Mouse (Mus musculus): ENCODE measurements around the gene Itm2b.

Itm2b gene

GRCm38 (mm10) chr14:73384913-73385719 is at the start of gene Itm2b:
TSS of gene Itm2b (minus strand) at chr14:73385289.
- peak; percentile 89 for DNase-seq

GRCm38 (mm10) chr14:73433487-73433886 is 48.4 kb upstream of the Itm2b start:
- DNase-seq, result no peak

- DNase-seq, result no peak
These were observed 45.5 kb upstream of the Itm2b start for GRCm38 (mm10) chr14:73430571-73430970.

- no peak for DNase-seq
These were observed 40.5 kb upstream of the Itm2b start for GRCm38 (mm10) chr14:73425571-73426041.

- no peak for DNase-seq
These were observed 39.9 kb upstream of the Itm2b start for GRCm38 (mm10) chr14:73424961-73425360.

GRCm38 (mm10) chr14:73423542-73423941 is 38.5 kb upstream of the Itm2b start:
- no peak for DNase-seq

- DNase-seq, result no peak
These were observed 37.5 kb upstream of the Itm2b start for GRCm38 (mm10) chr14:73422621-73423020.

GRCm38 (mm10) chr14:73421580-73421979 is 36.5 kb upstream of the Itm2b start:
- no peak for DNase-seq

- DNase-seq, result no peak
These were observed 35.2 kb upstream of the Itm2b start for GRCm38 (mm10) chr14:73420138-73420745.

GRCm38 (mm10) chr14:73416511-73416910 is 31.4 kb upstream of the Itm2b start:
- DNase-seq, result no peak

GRCm38 (mm10) chr14:73415376-73416035 is 30.4 kb upstream of the Itm2b start:
- DNase-seq, result no peak

- DNase-seq, result no peak
These were observed 26.6 kb upstream of the Itm2b start for GRCm38 (mm10) chr14:73411729-73412128.

- DNase-seq, result no peak
These were observed 25.0 kb upstream of the Itm2b start for GRCm38 (mm10) chr14:73410083-73410482.

GRCm38 (mm10) chr14:73408223-73408845 is 23.2 kb upstream of the Itm2b start:
- DNase-seq, result no peak

- DNase-seq, result no peak
These were observed 18.9 kb upstream of the Itm2b start for GRCm38 (mm10) chr14:73404016-73404415.

GRCm38 (mm10) chr14:73403351-73403750 is 18.3 kb upstream of the Itm2b start:
- DNase-seq, result no peak

- no peak for DNase-seq
These were observed 17.4 kb upstream of the Itm2b start for GRCm38 (mm10) chr14:73402296-73403035.

GRCm38 (mm10) chr14:73401408-73401807 is 16.3 kb upstream of the Itm2b start:
- no peak for DNase-seq

GRCm38 (mm10) chr14:73399866-73400618 is 15.0 kb upstream of the Itm2b start:
- no peak for DNase-seq

- DNase-seq, result no peak
These were observed 13.4 kb upstream of the Itm2b start for GRCm38 (mm10) chr14:73398367-73398996.

GRCm38 (mm10) chr14:73395750-73396149 is 10.7 kb upstream of the Itm2b start:
- no peak for DNase-seq

All from kidney, adult 11 months (tissue).